Mouse (Mus musculus): Measurements from ENCODE around the gene Aars2. TPM values are rescaled to one million over a fixed set of nuclear protein-coding genes. Genes with fewer than 3 reads are reported as not detected.

The Aars2 gene
- polyA plus RNA-seq, 2 experiments: 3.3 to 4.6 TPM

DNA sequence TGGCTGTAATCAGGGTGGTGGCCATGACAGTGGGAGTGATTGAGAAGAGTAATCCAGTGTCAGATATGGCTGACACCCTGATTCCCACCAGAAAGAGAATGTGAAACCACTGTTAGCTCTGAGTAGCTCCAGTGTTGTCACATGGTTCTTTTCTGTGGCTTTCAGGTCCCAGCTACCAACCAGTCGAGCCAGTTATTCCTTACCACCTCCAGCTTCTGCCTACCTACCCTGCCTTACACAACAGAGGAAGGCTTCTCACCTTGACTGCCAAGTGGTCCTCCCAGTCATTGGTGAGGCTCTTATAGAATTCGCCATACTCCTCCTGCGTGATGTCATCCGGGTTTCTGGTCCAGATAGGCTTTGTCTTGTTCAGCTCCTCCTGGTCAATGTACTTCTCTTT is 63.4 kb downstream of the Aars2 start:
- 78% methylated on average over 4 of the region's 4 CpGs for WGBS (ENCODE audit: insufficient replicate concordance)
- Histone ChIP-seq H3K4me2 (ENCODE audit: low read depth) (no peak overlapping the region), H3K27ac (no peak overlapping the region), H3K9me3 (ENCODE audit: control insufficient read depth, low read length) (no peaks in the 10 kb centered on the region), H3K27me3 (ENCODE audit: control insufficient read depth, insufficient read depth, low read length) (no peaks in the 10 kb centered on the region), H3K4me1 (replicated peaks; ENCODE audit: control insufficient read depth in 2 of 2, insufficient read depth in 2 of 2, low read length in 1 of 2) (peaks cover 6 to 7% of the 10 kb centered on the region in 2 experiments), H3K4me3 (ENCODE audit: insufficient read depth in 1 of 2, low read depth in 2 of 2, low read length in 2 of 2) (no peak overlapping the region), H3K36me3 (replicated peaks; ENCODE audit: control insufficient read depth, insufficient read depth, low read depth) (peaks cover 50% of the 10 kb centered on the region), H3K9ac (replicated peaks) (no peak overlapping the region)
- DNase-seq (ENCODE audit: low read depth in 3 of 3, low spot score in 3 of 3) (no peak), ATAC-seq (ENCODE audit: insufficient read depth) (no peak)
- no peak for TF ChIP-seq EP300 (IDR thresholded peaks at IDR 0.05; ENCODE audit: low read depth)

Other genes starting within 250 kb of the Aars2 start
- 8.1 and 15.0 TPM in 2 replicates for gene Cdc5l, start 73.1 kb upstream of the Aars2 start, polyA plus RNA-seq (2012; rRNA removed)
- gene Cdc5l, start 73.1 kb upstream of the Aars2 start, polyA plus RNA-seq (2014; fragmentation: Nextera tagmentation; extraction: Ambion mirVana): 26.9 and 28.6 TPM in 2 replicates
- 0.06 TPM in 1 of 2 replicates, not detected in the other for gene Spats1, start 31.4 kb upstream of the Aars2 start, polyA plus RNA-seq (2012; rRNA removed)
- 0.06 TPM in 1 of 2 replicates, not detected in the other for gene Spats1, start 31.4 kb upstream of the Aars2 start, polyA plus RNA-seq (2014; fragmentation: Nextera tagmentation; extraction: Ambion mirVana)
- not detected in 2 replicates for gene Tcte1, start 16.6 kb downstream of the Aars2 start, polyA plus RNA-seq (2012; rRNA removed)
- gene Tcte1, start 16.6 kb downstream of the Aars2 start, polyA plus RNA-seq (2014; fragmentation: Nextera tagmentation; extraction: Ambion mirVana): not detected in 2 replicates
- gene Tmem151b, start 42.8 kb downstream of the Aars2 start, polyA plus RNA-seq (2012; rRNA removed): 0.08 and 0.13 TPM in 2 replicates
- gene Tmem151b, start 42.8 kb downstream of the Aars2 start, polyA plus RNA-seq (2014; fragmentation: Nextera tagmentation; extraction: Ambion mirVana): 0.06 TPM in 1 of 2 replicates, not detected in the other
- gene Nfkbie, start 48.9 kb downstream of the Aars2 start, polyA plus RNA-seq (2012; rRNA removed): 0.62 and 0.65 TPM in 2 replicates
- 0.66 TPM in 2 replicates for gene Nfkbie, start 48.9 kb downstream of the Aars2 start, polyA plus RNA-seq (2014; fragmentation: Nextera tagmentation; extraction: Ambion mirVana)
- gene Slc35b2, start 57.0 kb downstream of the Aars2 start, polyA plus RNA-seq (2012; rRNA removed): 27.6 and 29.9 TPM in 2 replicates
- gene Slc35b2, start 57.0 kb downstream of the Aars2 start, polyA plus RNA-seq (2014; fragmentation: Nextera tagmentation; extraction: Ambion mirVana): 44.8 and 46.4 TPM in 2 replicates
- gene Hsp90ab1, start 66.4 kb downstream of the Aars2 start, polyA plus RNA-seq (2012; rRNA removed): 287 and 369 TPM in 2 replicates
- 531 and 582 TPM in 2 replicates for gene Hsp90ab1, start 66.4 kb downstream of the Aars2 start, polyA plus RNA-seq (2014; fragmentation: Nextera tagmentation; extraction: Ambion mirVana)
- 152 and 218 TPM in 2 replicates for gene Slc29a1, start 92.8 kb downstream of the Aars2 start, polyA plus RNA-seq (2012; rRNA removed)
- 177 and 188 TPM in 2 replicates for gene Slc29a1, start 92.8 kb downstream of the Aars2 start, polyA plus RNA-seq (2014; fragmentation: Nextera tagmentation; extraction: Ambion mirVana)
- 0.10 TPM in 1 of 2 replicates, not detected in the other for gene Mymx, start 95.3 kb downstream of the Aars2 start, polyA plus RNA-seq (2012; rRNA removed)
- not detected in 2 replicates for gene Mymx, start 95.3 kb downstream of the Aars2 start, polyA plus RNA-seq (2014; fragmentation: Nextera tagmentation; extraction: Ambion mirVana)
- not detected in 2 replicates for gene Capn11, start 152.5 kb downstream of the Aars2 start, polyA plus RNA-seq (2012; rRNA removed)
- not detected in 2 replicates for gene Capn11, start 152.5 kb downstream of the Aars2 start, polyA plus RNA-seq (2014; fragmentation: Nextera tagmentation; extraction: Ambion mirVana)
- 60.8 and 82.6 TPM in 2 replicates for gene Mrpl14, start 179.5 kb downstream of the Aars2 start, polyA plus RNA-seq (2012; rRNA removed)
- gene Mrpl14, start 179.5 kb downstream of the Aars2 start, polyA plus RNA-seq (2014; fragmentation: Nextera tagmentation; extraction: Ambion mirVana): 142 and 148 TPM in 2 replicates
- gene Tmem63b, start 180.1 kb downstream of the Aars2 start, polyA plus RNA-seq (2012; rRNA removed): 10.4 and 11.0 TPM in 2 replicates
- gene Tmem63b, start 180.1 kb downstream of the Aars2 start, polyA plus RNA-seq (2014; fragmentation: Nextera tagmentation; extraction: Ambion mirVana): 4.1 and 5.4 TPM in 2 replicates
- not detected in 2 replicates for gene 1600014C23Rik, start 227.0 kb downstream of the Aars2 start, polyA plus RNA-seq (2012; rRNA removed)
- gene 1600014C23Rik, start 227.0 kb downstream of the Aars2 start, polyA plus RNA-seq (2014; fragmentation: Nextera tagmentation; extraction: Ambion mirVana): not detected in 2 replicates